Mouse (Mus musculus): ENCODE measurements around the gene Ttf1. TPM values are rescaled to one million over a fixed set of nuclear protein-coding genes. Genes with fewer than 3 reads are reported as not detected.

Ttf1 gene
- polyA plus RNA-seq (2016; fragmentation: Nextera tagmentation; extraction: Ambion mirVana), result 7.2 and 7.4 TPM in 2 replicates

- H3K4me1 ChIP-seq (replicated peaks), result peaks cover 10% of the 10 kb centered on the region
- H3K36me3 ChIP-seq, result no peaks in the 10 kb centered on the region
- H3K4me2 ChIP-seq, result peak within 1 kb of the TSS; percentile 83
- H3K27me3 ChIP-seq (replicated peaks), result peaks cover 21% of the 10 kb centered on the region
- peak within 1 kb of the TSS; percentile 97 for H3K27ac ChIP-seq (ENCODE audit: poor library complexity, severe bottlenecking)
- H3K9me3 ChIP-seq (replicated peaks), result no peaks in the 10 kb centered on the region
- H3K4me3 ChIP-seq, result peak within 1 kb of the TSS; percentile 97
- peak within 1 kb of the TSS; percentile 88 for H3K9ac ChIP-seq
- WGBS, result under 1% methylated on average over 41 of the region's 41 CpGs
- peak; percentile 92 for ATAC-seq (ENCODE audit: insufficient number of reproducible peaks, low FRiP score)
These were observed at the start of gene Ttf1 for GRCm38 (mm10) chr2:29060135-29060597. Gene Ttf1 (plus strand): TSS chr2:29060262.

GRCm38 (mm10) chr2:29012523-29012922 is 47.5 kb upstream of the Ttf1 start:
- 68% methylated on average over 5 of the region's 5 CpGs for WGBS
- no peak for ATAC-seq (ENCODE audit: insufficient number of reproducible peaks, low FRiP score)

GRCm38 (mm10) chr2:29016599-29017587 is 43.2 kb upstream of the Ttf1 start:
- no peak overlapping the region for H3K27ac ChIP-seq (ENCODE audit: poor library complexity, severe bottlenecking)
- ATAC-seq (ENCODE audit: insufficient number of reproducible peaks, low FRiP score), result no peak
- 64% methylated on average over 27 of the region's 27 CpGs for WGBS
- no peak overlapping the region for H3K9ac ChIP-seq
- no peaks in the 10 kb centered on the region for H3K9me3 ChIP-seq (replicated peaks)
- no peaks in the 10 kb centered on the region for H3K27me3 ChIP-seq (replicated peaks)
- no peaks in the 10 kb centered on the region for H3K4me1 ChIP-seq (replicated peaks)
- H3K4me3 ChIP-seq, result no peak overlapping the region
- no peak overlapping the region for H3K4me2 ChIP-seq
- no peaks in the 10 kb centered on the region for H3K36me3 ChIP-seq

More at GRCm38 (mm10) chr2:29012523-29012922, 47.5 kb upstream of the Ttf1 start:
- peaks cover 27% of the 10 kb centered on the region; the same call in 1 of the 2 replicates for H3K27me3 ChIP-seq (replicated peaks)
- H3K4me2 ChIP-seq, result no peak overlapping the region
- H3K4me3 ChIP-seq, result no peak overlapping the region
- H3K9ac ChIP-seq, result no peak overlapping the region
- no peaks in the 10 kb centered on the region for H3K36me3 ChIP-seq
- H3K27ac ChIP-seq (ENCODE audit: poor library complexity, severe bottlenecking), result no peak overlapping the region
- peaks cover 12% of the 10 kb centered on the region for H3K4me1 ChIP-seq (replicated peaks)
- H3K9me3 ChIP-seq (replicated peaks), result no peaks in the 10 kb centered on the region

- 0 out of 2 replicates have a peak, but pooled peaks cover under 1% of the 10 kb centered on the region for H3K27me3 ChIP-seq (replicated peaks)
- H3K9ac ChIP-seq, result no peak overlapping the region
- H3K4me1 ChIP-seq (replicated peaks), result no peaks in the 10 kb centered on the region
- no peak overlapping the region for H3K27ac ChIP-seq (ENCODE audit: poor library complexity, severe bottlenecking)
- H3K4me2 ChIP-seq, result no peak overlapping the region
- H3K36me3 ChIP-seq, result no peaks in the 10 kb centered on the region
- H3K9me3 ChIP-seq (replicated peaks), result no peaks in the 10 kb centered on the region
- no peak overlapping the region for H3K4me3 ChIP-seq
- no peak for ATAC-seq (ENCODE audit: insufficient number of reproducible peaks, low FRiP score)
- WGBS, result 47% methylated on average over 5 of the region's 5 CpGs
These were observed 41.4 kb upstream of the Ttf1 start for GRCm38 (mm10) chr2:29018680-29019079.

DNA sequence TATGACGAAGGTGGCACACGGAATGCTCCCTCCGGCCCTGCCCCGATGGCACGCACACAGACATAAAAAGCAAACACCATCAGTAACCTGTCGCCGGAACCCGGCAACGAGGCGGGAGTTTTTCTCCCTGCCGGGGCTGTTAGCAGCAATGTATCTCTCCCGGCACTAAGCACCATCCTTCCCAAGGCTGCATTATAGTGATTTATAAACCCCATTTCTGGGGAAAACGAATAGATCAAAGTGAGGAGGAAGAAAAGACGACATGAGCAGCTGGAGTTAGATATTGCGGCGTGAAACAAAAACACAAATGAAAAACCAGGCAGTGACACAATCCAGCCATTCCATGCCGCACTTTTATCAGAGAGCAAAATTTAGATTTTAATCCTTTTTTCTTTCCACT is 39.0 kb upstream of the Ttf1 start:
- no peak overlapping the region for H3K4me3 ChIP-seq
- no peak overlapping the region for H3K4me2 ChIP-seq
- 67% methylated on average over 17 of the region's 17 CpGs for WGBS
- no peaks in the 10 kb centered on the region for H3K9me3 ChIP-seq (replicated peaks)
- 0 out of 2 replicates have a peak, but pooled peaks cover 3% of the 10 kb centered on the region for H3K27me3 ChIP-seq (replicated peaks)
- H3K27ac ChIP-seq (ENCODE audit: poor library complexity, severe bottlenecking), result no peak overlapping the region
- no peaks in the 10 kb centered on the region for H3K36me3 ChIP-seq
- H3K9ac ChIP-seq, result no peak overlapping the region
- no peak for ATAC-seq (ENCODE audit: insufficient number of reproducible peaks, low FRiP score)
- no peaks in the 10 kb centered on the region for H3K4me1 ChIP-seq (replicated peaks)

- Histone ChIP-seq H3K36me3 (no peaks in the 10 kb centered on the region), H3K27me3 (replicated peaks) (0 out of 2 replicates have a peak, but pooled peaks cover 3% of the 10 kb centered on the region), H3K4me3 (no peak overlapping the region), H3K27ac (ENCODE audit: poor library complexity, severe bottlenecking) (no peak overlapping the region), H3K9ac (no peak overlapping the region), H3K4me1 (replicated peaks) (no peaks in the 10 kb centered on the region), H3K9me3 (replicated peaks) (0 out of 2 replicates have a peak, but pooled peaks cover 3% of the 10 kb centered on the region), H3K4me2 (no peak overlapping the region)
- ATAC-seq (ENCODE audit: insufficient number of reproducible peaks, low FRiP score), result no peak
- WGBS, result 80% methylated on average over 7 of the region's 7 CpGs
These were observed 37.1 kb upstream of the Ttf1 start for GRCm38 (mm10) chr2:29023001-29023400.

DNA sequence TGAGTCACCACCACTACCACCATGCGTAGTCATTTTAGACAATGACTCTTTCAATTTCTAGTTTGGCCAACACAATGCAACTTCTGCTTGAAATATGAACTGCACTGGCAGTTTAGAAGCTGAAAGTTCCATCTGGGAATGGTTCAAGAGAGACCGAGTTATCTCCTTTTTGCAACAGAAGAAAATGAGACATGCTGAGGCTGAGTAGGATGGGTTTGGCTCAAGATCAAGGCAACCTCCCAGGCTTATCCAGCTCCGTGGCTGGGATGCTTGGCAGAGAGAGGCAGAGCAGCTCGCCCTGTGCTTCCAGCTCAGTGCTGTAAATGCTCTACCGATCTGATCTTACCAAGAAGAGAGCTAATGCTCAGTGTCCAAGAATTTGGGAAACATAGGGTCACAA is 34.8 kb upstream of the Ttf1 start:
- peaks cover 7% of the 10 kb centered on the region; the same call in 1 of the 2 replicates for H3K4me1 ChIP-seq (replicated peaks)
- H3K9me3 ChIP-seq (replicated peaks), result 0 out of 2 replicates have a peak, but pooled peaks cover 3% of the 10 kb centered on the region
- no peak overlapping the region for H3K9ac ChIP-seq
- peaks cover 15% of the 10 kb centered on the region for H3K27me3 ChIP-seq (replicated peaks)
- H3K36me3 ChIP-seq, result no peaks in the 10 kb centered on the region
- WGBS, result 52% methylated on average over 5 of the region's 5 CpGs
- ATAC-seq (ENCODE audit: insufficient number of reproducible peaks, low FRiP score), result no peak
- H3K4me3 ChIP-seq, result no peak overlapping the region
- H3K27ac ChIP-seq (ENCODE audit: poor library complexity, severe bottlenecking), result no peak overlapping the region
- H3K4me2 ChIP-seq, result no peak overlapping the region

DNA sequence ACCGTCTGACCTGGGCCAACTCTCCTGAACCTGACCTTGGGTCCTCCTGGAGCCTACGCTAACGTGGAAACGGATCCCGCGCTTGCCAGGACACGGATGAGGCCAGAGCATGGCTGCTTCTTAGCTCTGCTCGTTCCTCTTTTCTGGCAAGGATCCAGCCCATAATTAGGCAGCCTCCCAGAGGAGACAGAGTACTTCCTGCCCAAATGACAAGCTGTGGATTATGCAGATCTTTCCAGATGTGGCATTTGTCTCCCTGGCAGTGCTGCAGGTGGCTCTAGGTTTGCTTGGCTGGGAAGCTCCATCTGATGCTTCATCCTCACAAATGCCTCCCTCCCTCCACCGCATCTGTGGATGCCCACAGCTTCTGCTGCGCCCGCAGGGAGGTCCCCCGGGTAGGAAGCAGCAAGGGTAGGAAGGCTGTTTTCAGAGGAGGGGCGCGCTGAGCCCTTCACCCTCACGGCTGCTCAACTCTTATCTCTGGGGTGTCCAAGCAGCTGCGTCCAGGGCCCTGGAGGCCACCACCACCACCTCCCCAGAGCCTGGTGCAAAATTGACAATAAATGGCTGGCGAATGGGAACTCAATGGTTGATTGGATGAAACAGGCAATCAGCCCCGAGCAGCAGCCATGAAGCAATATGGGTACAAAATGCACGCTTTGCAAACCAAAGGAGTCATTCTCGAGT is 29.9 kb upstream of the Ttf1 start:
- no peaks in the 10 kb centered on the region for H3K36me3 ChIP-seq
- H3K9me3 ChIP-seq (replicated peaks), result 0 out of 2 replicates have a peak, but pooled peaks cover 3% of the 10 kb centered on the region
- no peak for ATAC-seq (ENCODE audit: insufficient number of reproducible peaks, low FRiP score)
- peaks cover 14% of the 10 kb centered on the region for H3K27me3 ChIP-seq (replicated peaks)
- WGBS, result 38% methylated on average over 20 of the region's 20 CpGs
- H3K4me1 ChIP-seq (replicated peaks), result peaks cover 8% of the 10 kb centered on the region; the same call in 1 of the 2 replicates
- no peak overlapping the region for H3K4me2 ChIP-seq
- H3K4me3 ChIP-seq, result no peak overlapping the region
- H3K9ac ChIP-seq, result no peak overlapping the region
- H3K27ac ChIP-seq (ENCODE audit: poor library complexity, severe bottlenecking), result no peak overlapping the region

- Histone ChIP-seq H3K27ac (ENCODE audit: poor library complexity, severe bottlenecking) (no peak overlapping the region), H3K9ac (no peak overlapping the region), H3K4me3 (no peak overlapping the region), H3K4me1 (replicated peaks) (peaks cover 8% of the 10 kb centered on the region; the same call in 1 of the 2 replicates), H3K36me3 (no peaks in the 10 kb centered on the region), H3K27me3 (replicated peaks) (peaks cover 17% of the 10 kb centered on the region), H3K4me2 (no peak overlapping the region), H3K9me3 (replicated peaks) (no peaks in the 10 kb centered on the region)
- ATAC-seq (ENCODE audit: insufficient number of reproducible peaks, low FRiP score), result no peak
- 80% methylated on average over 4 of the region's 4 CpGs for WGBS
These were observed 28.1 kb upstream of the Ttf1 start for GRCm38 (mm10) chr2:29031951-29032350.

DNA sequence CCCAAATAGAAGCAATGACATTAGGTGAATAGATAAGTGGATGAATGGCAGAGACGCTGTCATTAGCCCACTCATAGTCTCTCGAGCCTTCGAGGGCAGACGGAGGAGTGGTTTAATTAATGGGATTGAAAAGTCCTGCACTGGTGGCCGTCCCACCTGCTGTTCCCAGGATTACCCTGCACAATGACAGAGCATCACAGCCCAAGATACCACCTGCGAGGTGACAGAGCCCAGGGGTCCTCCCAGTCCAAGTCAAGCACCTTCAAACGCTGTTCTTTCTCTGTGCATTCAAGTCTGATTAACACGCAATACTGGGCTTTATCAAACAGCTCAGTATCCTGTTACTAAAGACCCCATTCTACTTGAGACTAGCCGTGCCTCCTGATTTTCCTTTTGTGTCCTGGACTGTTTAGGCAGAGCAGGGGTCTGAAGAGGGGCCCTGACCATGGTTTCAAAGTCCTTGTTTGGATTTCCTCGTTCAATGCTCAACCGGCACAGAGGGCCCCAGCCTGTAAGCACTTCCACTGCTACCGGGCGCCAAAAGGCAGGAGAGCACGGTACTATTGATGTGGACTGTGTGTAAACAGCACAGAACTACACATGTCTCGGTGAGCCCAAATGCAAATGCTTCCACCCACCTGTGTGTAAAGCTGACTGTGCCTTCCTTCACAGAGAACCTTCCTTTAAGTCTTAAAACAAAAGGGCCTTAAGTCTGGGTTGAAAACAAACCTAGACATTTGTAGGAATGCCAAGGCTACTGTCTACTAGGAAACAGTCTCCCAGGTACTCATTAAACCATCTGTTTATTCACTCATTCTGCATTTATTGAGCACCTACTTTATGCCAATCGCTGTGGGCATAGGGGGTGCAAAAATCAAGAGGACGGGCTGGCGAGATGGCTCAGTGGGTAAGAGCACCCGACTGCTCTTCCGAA is 25.3 kb upstream of the Ttf1 start:
- WGBS, result 44% methylated on average over 20 of the region's 20 CpGs
- H3K27me3 ChIP-seq (replicated peaks), result peaks cover 31% of the 10 kb centered on the region

More for the DNA sequence above, 25.3 kb upstream of the Ttf1 start:
- H3K36me3 ChIP-seq, result no peaks in the 10 kb centered on the region
- H3K4me2 ChIP-seq, result no peak overlapping the region
- no peak for ATAC-seq (ENCODE audit: insufficient number of reproducible peaks, low FRiP score)
- H3K4me3 ChIP-seq, result no peak overlapping the region
- no peak overlapping the region for H3K9ac ChIP-seq
- H3K9me3 ChIP-seq (replicated peaks), result no peaks in the 10 kb centered on the region
- no peak overlapping the region for H3K27ac ChIP-seq (ENCODE audit: poor library complexity, severe bottlenecking)
- peaks cover 6% of the 10 kb centered on the region; the same call in 1 of the 2 replicates for H3K4me1 ChIP-seq (replicated peaks)

All from heart, embryonic 12.5 days (tissue).